Mouse (Mus musculus) small intestine, adult 2 months (tissue): Measurements from ENCODE around the gene Plppr1.

Experiments used
- CTCF ChIP-seq: fragments of 200-500 bp; IDR thresholded peaks from 2 replicates; pipeline ENCODE4 v1.5.1; 2012; ENCODE audit warnings: low read depth, mild to moderate bottlenecking, control low read depth, inconsistent platforms, low read length, moderate library complexity, mixed read lengths; ENCODE audit not compliant: insufficient replicate concordance, insufficient read length; ENCODE audit errors: extremely low read depth
- POLR2A ChIP-seq: fragments of 200-500 bp; IDR thresholded peaks from 2 replicates; pipeline ENCODE4 v1.6.1; 2012; ENCODE audit warnings: low read depth, mild to moderate bottlenecking, control low read depth, inconsistent platforms, low read length, moderate library complexity

- TF ChIP-seq CTCF (no peak), POLR2A (no peak)
These were observed 104.2 kb downstream of the Plppr1 start for GRCm38 (mm10) chr4:49163285-49163684.
